Mouse (Mus musculus): ENCODE results near the gene Cmklr1.
"Not testable (repeated sequence)": the region's sequence is repeated elsewhere in the genome, so short reads cannot be mapped to it uniquely, and the experiment has no call there.

Cmklr1 gene

GRCm38 (mm10) chr5:113586458-113586849 is 63.8 kb downstream of the Cmklr1 start:
- not testable (repeated sequence) for DNase-seq (ENCODE audit: low read depth, low spot score)

GRCm38 (mm10) chr5:113585619-113586457 is 64.4 kb downstream of the Cmklr1 start:
- DNase-seq (ENCODE audit: low read depth, low spot score): not testable (repeated sequence)

GRCm38 (mm10) chr5:113584439-113584838 is 65.8 kb downstream of the Cmklr1 start:
- DNase-seq (ENCODE audit: low read depth, low spot score): no peak

- DNase-seq (ENCODE audit: low read depth, low spot score): no peak
Observed at GRCm38 (mm10) chr5:113583424-113584162, 66.6 kb downstream of the Cmklr1 start.

- no peak for DNase-seq (ENCODE audit: low read depth, low spot score)
Observed at GRCm38 (mm10) chr5:113580801-113581200, 69.4 kb downstream of the Cmklr1 start.

GRCm38 (mm10) chr5:113580248-113580647 is 70.0 kb downstream of the Cmklr1 start:
- DNase-seq (ENCODE audit: low read depth, low spot score): no peak

- no peak for DNase-seq (ENCODE audit: low read depth, low spot score)
Observed at GRCm38 (mm10) chr5:113579128-113579527, 71.1 kb downstream of the Cmklr1 start.

GRCm38 (mm10) chr5:113578428-113578827 is 71.8 kb downstream of the Cmklr1 start:
- no peak for DNase-seq (ENCODE audit: low read depth, low spot score)

- DNase-seq (ENCODE audit: low read depth, low spot score): no peak
Observed at GRCm38 (mm10) chr5:113577555-113577954, 72.7 kb downstream of the Cmklr1 start.

GRCm38 (mm10) chr5:113570056-113570717 is 80.0 kb downstream of the Cmklr1 start:
- DNase-seq (ENCODE audit: low read depth, low spot score): no peak

- DNase-seq (ENCODE audit: low read depth, low spot score): no peak
Observed at GRCm38 (mm10) chr5:113565858-113566257, 84.4 kb downstream of the Cmklr1 start.

GRCm38 (mm10) chr5:113565101-113565854 is 84.9 kb downstream of the Cmklr1 start:
- DNase-seq (ENCODE audit: low read depth, low spot score): no peak

- no peak for DNase-seq (ENCODE audit: low read depth, low spot score)
Observed at GRCm38 (mm10) chr5:113564463-113564862, 85.8 kb downstream of the Cmklr1 start.

All from skeletal muscle tissue, adult 2 months (tissue).